Mouse (Mus musculus) hindbrain, embryonic 10.5 days (tissue): ENCODE results near the gene Rgs16. TPM values are rescaled to one million over a fixed set of nuclear protein-coding genes. Genes with fewer than 3 reads are reported as not detected.

ENCODE experiments used
- polyA plus RNA-seq: library from polyadenylated mRNA; unstranded; fragments of >200 nt; fragmentation: Nextera tagmentation; extraction: Ambion mirVana; gene quantifications from 2 replicates; pipeline ENCODE4 v1.2.1, GENCODE M21; 2016

The Rgs16 gene
- polyA plus RNA-seq, 1 experiment from 2014 or later: 21.1 TPM

Other genes with a start within 250 kb of the Rgs16 start
- gene Npl, start 190.3 kb upstream of the Rgs16 start, polyA plus RNA-seq: 15.5 and 17.8 TPM in 2 replicates
- gene Rgs8, start 87.3 kb upstream of the Rgs16 start, polyA plus RNA-seq: 4.9 and 8.9 TPM in 2 replicates
- gene Rnasel, start 9.1 kb downstream of the Rgs16 start, polyA plus RNA-seq: 12.6 and 23.7 TPM in 2 replicates
- 0.10 TPM in 1 of 2 replicates, not detected in the other for gene Rgsl1, start 103.8 kb downstream of the Rgs16 start, polyA plus RNA-seq
- gene Teddm1b, start 134.0 kb downstream of the Rgs16 start, polyA plus RNA-seq: 0.56 and 0.58 TPM in 2 replicates
- not detected in 2 replicates for gene Teddm1a, start 151.4 kb downstream of the Rgs16 start, polyA plus RNA-seq
- gene Glul, start 159.6 kb downstream of the Rgs16 start, polyA plus RNA-seq: 128 and 133 TPM in 2 replicates
- 0.46 and 0.56 TPM in 2 replicates for gene Teddm2, start 159.9 kb downstream of the Rgs16 start, polyA plus RNA-seq